Mouse (Mus musculus): ENCODE measurements around the gene Adgrl4. TPM values are rescaled to one million over a fixed set of nuclear protein-coding genes. Genes with fewer than 3 reads are reported as not detected.

Adgrl4 gene
- total and polyA plus RNA-seq, 3 experiments: not detected

DNA sequence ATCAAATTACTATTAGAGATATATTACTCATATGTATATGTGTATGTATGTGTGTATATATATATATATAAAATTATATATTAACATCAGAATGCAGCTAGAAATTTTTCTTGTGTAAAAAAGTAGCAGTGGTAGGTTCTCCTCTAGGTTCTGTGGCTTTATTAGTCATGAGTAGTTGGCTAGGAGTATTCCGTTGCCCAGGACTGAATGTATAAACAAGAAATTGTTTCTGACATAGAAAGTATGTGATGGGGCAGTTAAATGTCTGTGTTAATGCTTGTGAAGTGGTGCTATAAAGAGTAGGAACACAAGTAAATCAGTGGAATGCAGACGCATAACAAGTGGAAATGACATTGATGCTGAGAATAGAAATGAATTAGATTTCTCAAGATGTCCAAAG lies 4.3 kb downstream of the Adgrl4 start:
- H3K36me3 ChIP-seq (replicated peaks in 1 of 2; ENCODE audit: control insufficient read depth in 1 of 2, insufficient read depth in 1 of 2, low read length in 1 of 2): no peaks in the 10 kb centered on the region
- no peaks in the 10 kb centered on the region for H3K27me3 ChIP-seq (replicated peaks)
- H3K27ac ChIP-seq (ENCODE audit: insufficient read depth, low read depth): no peak overlapping the region
- H3K79me2 ChIP-seq (replicated peaks; ENCODE audit: control insufficient read depth, extremely low read depth, insufficient read depth, poor library complexity, severe bottlenecking): no peaks in the 10 kb centered on the region
- peaks cover 10% of the 10 kb centered on the region for H3K9me3 ChIP-seq (replicated peaks; ENCODE audit: low read length)
- dilution Hi-C loops (cut with MboI; ENCODE audit: extremely low pct_ligation_motif_present, extremely low pct_unique_long_range_greater_than_20kb, low sequenced_read_pairs) (no loop called here), in situ Hi-C loops (cut with MboI; ENCODE audit: low pct_ligation_motif_present, low pct_unique_long_range_greater_than_20kb, low sequenced_read_pairs) (loop anchor here (10.0 kb wide), 1 partner anchor 113 kb away; no protein-coding TSS in a partner anchor)
- TF ChIP-seq MAX (IDR thresholded peaks at IDR 0.05; ENCODE audit: low read length) (no peak), IRF4 (IDR thresholded peaks at IDR 0.05; ENCODE audit: low read depth, low read length) (no peak), SMC3 (IDR thresholded peaks at IDR 0.05; ENCODE audit: low read depth, low read length) (no peak), CHD2 (IDR thresholded peaks at IDR 0.05; ENCODE audit: low read length) (no peak), PAX5 (IDR thresholded peaks at IDR 0.05; ENCODE audit: low read length) (no peak), ZMIZ1 (IDR thresholded peaks at IDR 0.05; ENCODE audit: low read depth, low read length) (no peak), CTCF (conservative IDR thresholded peaks at IDR 0.05 in 1 of 2, IDR thresholded peaks at IDR 0.05 in 1 of 2; ENCODE audit: low read depth in 2 of 2, low read length in 2 of 2) (no peak), ZKSCAN1 (IDR thresholded peaks at IDR 0.05; ENCODE audit: borderline replicate concordance, low read depth, low read length) (no peak), POLR2AphosphoS2 (IDR thresholded peaks at IDR 0.05; ENCODE audit: low read depth, low read length) (no peak), SIN3A (IDR thresholded peaks at IDR 0.05; ENCODE audit: low read length) (no peak), BHLHE40 (IDR thresholded peaks at IDR 0.05; ENCODE audit: low read depth, low read length) (no peak)
- H3K4me1 ChIP-seq (ENCODE audit: control insufficient read depth in 1 of 2, insufficient read depth in 2 of 2): peaks cover 0 to 6% of the 10 kb centered on the region in 2 experiments; a peak in 1 of 4 replicates
- H3K4me2 ChIP-seq (ENCODE audit: insufficient read depth, low read depth, poor library complexity, severe bottlenecking): no peak overlapping the region
- no peak for DNase-seq (ENCODE audit: extremely low read depth)
- no peak overlapping the region for H3K4me3 ChIP-seq (replicated peaks in 1 of 3; ENCODE audit: low read depth in 2 of 3, low read length in 2 of 3, poor library complexity in 1 of 3)
- no peak overlapping the region for H3K9ac ChIP-seq (ENCODE audit: insufficient read depth, low read depth)

GRCm38 (mm10) chr3:151443486-151443885 lies 5.8 kb downstream of the Adgrl4 start:
- peaks cover 2% of the 10 kb centered on the region for H3K9me3 ChIP-seq (replicated peaks; ENCODE audit: low read length)
- in situ Hi-C loops (cut with MboI; ENCODE audit: low pct_ligation_motif_present, low pct_unique_long_range_greater_than_20kb, low sequenced_read_pairs): loop anchor here (10.0 kb wide), 1 partner anchor 111 kb away; no protein-coding TSS in a partner anchor
- no peak for DNase-seq (ENCODE audit: extremely low read depth)
- H3K4me2 ChIP-seq (ENCODE audit: insufficient read depth, low read depth, poor library complexity, severe bottlenecking): no peak overlapping the region
- H3K79me2 ChIP-seq (replicated peaks; ENCODE audit: control insufficient read depth, extremely low read depth, insufficient read depth, poor library complexity, severe bottlenecking): no peaks in the 10 kb centered on the region
- H3K4me1 ChIP-seq (ENCODE audit: control insufficient read depth in 1 of 2, insufficient read depth in 2 of 2): peaks cover 0 to 6% of the 10 kb centered on the region in 2 experiments; a peak in 1 of 4 replicates
- H3K27me3 ChIP-seq (replicated peaks): no peaks in the 10 kb centered on the region
- H3K27ac ChIP-seq (ENCODE audit: insufficient read depth, low read depth): no peak overlapping the region
- no peak overlapping the region for H3K9ac ChIP-seq (ENCODE audit: insufficient read depth, low read depth)
- TF ChIP-seq POLR2AphosphoS2 (IDR thresholded peaks at IDR 0.05; ENCODE audit: low read depth, low read length) (no peak), EP300 (IDR thresholded peaks at IDR 0.05; ENCODE audit: low read length) (no peak), TBP (conservative IDR thresholded peaks at IDR 0.05; ENCODE audit: low read depth, low read length) (no peak), KAT2A (IDR thresholded peaks at IDR 0.05; ENCODE audit: insufficient replicate concordance, low read length) (no peak), ZKSCAN1 (IDR thresholded peaks at IDR 0.05; ENCODE audit: borderline replicate concordance, low read depth, low read length) (no peak), CTCF (conservative IDR thresholded peaks at IDR 0.05 in 1 of 2, IDR thresholded peaks at IDR 0.05 in 1 of 2; ENCODE audit: low read depth in 2 of 2, low read length in 2 of 2) (no peak), MXI1 (IDR thresholded peaks at IDR 0.05; ENCODE audit: low read depth, low read length) (no peak), POLR2A (IDR thresholded peaks at IDR 0.05; ENCODE audit: low read depth, low read length) (no peak)
- dilution Hi-C loops (cut with MboI; ENCODE audit: extremely low pct_ligation_motif_present, extremely low pct_unique_long_range_greater_than_20kb, low sequenced_read_pairs): no loop called here
- no peak overlapping the region for H3K4me3 ChIP-seq (replicated peaks in 1 of 3; ENCODE audit: low read depth in 2 of 3, low read length in 2 of 3, poor library complexity in 1 of 3)
- no peaks in the 10 kb centered on the region for H3K36me3 ChIP-seq (replicated peaks in 1 of 2; ENCODE audit: control insufficient read depth in 1 of 2, insufficient read depth in 1 of 2, low read length in 1 of 2)

Measured in CH12.LX (cell line).